Mouse (Mus musculus) intestine, postnatal 0 days (tissue): ENCODE data around the gene Phc2. TPM values are rescaled to one million over a fixed set of nuclear protein-coding genes. Genes with fewer than 3 reads are reported as not detected.

Experiments used
- ATAC-seq: fragments of 200-750 bp; cut with Nextera tagmentation; 2 replicates; pipeline ENCODE4 v1.8.0; 2017; ENCODE audit warnings: mild to moderate bottlenecking, moderate TSS enrichment, moderate library complexity
- H3K27ac ChIP-seq: fragments of 300-500 bp; sonication (generic); 2 replicates; pipeline ENCODE4 v1.5.1; 2014; ENCODE audit warnings: mild to moderate bottlenecking, low read depth, low read length, moderate library complexity
- H3K27me3 ChIP-seq: fragments of 300-500 bp; sonication (generic); replicated peaks from 2 replicates; pipeline ENCODE4 v1.6.1; 2014; ENCODE audit warnings: low read length, mixed read lengths; ENCODE audit not compliant: control insufficient read depth, insufficient read depth
- H3K36me3 ChIP-seq: fragments of 300-500 bp; sonication (generic); 2 replicates; pipeline ENCODE4 v1.6.1; 2014; ENCODE audit warnings: mild to moderate bottlenecking, moderate library complexity; ENCODE audit not compliant: control insufficient read depth, insufficient read depth
- H3K4me1 ChIP-seq: fragments of 300-500 bp; sonication (generic); replicated peaks from 2 replicates; pipeline ENCODE4 v1.6.1; 2014; ENCODE audit warnings: antibody characterized with exemption, low read length, mixed read lengths; ENCODE audit not compliant: control insufficient read depth, insufficient read depth
- H3K4me2 ChIP-seq: fragments of 300-500 bp; sonication (generic); replicated peaks from 2 replicates; pipeline ENCODE4 v1.6.1; 2014; ENCODE audit warnings: low read depth, mild to moderate bottlenecking, moderate library complexity
- H3K4me3 ChIP-seq: fragments of 300-500 bp; sonication (generic); 2 replicates; pipeline ENCODE4 v1.5.1; 2014; ENCODE audit warnings: low read depth, low read length
- H3K9ac ChIP-seq: fragments of 300-500 bp; sonication (generic); 2 replicates; pipeline ENCODE4 v1.6.1; 2014; ENCODE audit warnings: mild to moderate bottlenecking, low read depth, low read length
- H3K9me3 ChIP-seq: fragments of 300-500 bp; sonication (generic); 2 replicates; pipeline ENCODE4 v1.6.1; 2016; ENCODE audit warnings: mixed run types; ENCODE audit not compliant: control insufficient read depth
- CTCF ChIP-seq: sonication (generic); IDR thresholded peaks from 2 replicates; pipeline ENCODE4 v1.5.1; 2016; ENCODE audit warnings: low read depth, mild to moderate bottlenecking, control low read depth, antibody characterized with exemption, moderate library complexity
- WGBS: fragments of 180-500 bp; shearing (Covaris S2); extraction: QIAGEN DNeasy Blood & Tissue Kit; methylation state at CpG from one replicate; pipeline ENCODE4 v1.1.7; 2014; 5-methylcytosine and 5-hydroxymethylcytosine counted together
- polyA plus RNA-seq: library from polyadenylated mRNA; unstranded; fragments of >200 nt; fragmentation: Nextera tagmentation; extraction: Ambion mirVana; gene quantifications from 2 replicates; pipeline ENCODE4 v1.2.1, GENCODE M21; 2015

The Phc2 gene
- polyA plus RNA-seq, 1 experiment from 2014 or later: 25.4 TPM

- Histone ChIP-seq H3K4me2 (no peak overlapping the region), H3K27me3 (no peaks in the 10 kb centered on the region), H3K27ac (peak overlapping the region; percentile 17; the same call in 1 of the 2 replicates), H3K9me3 (no peaks in the 10 kb centered on the region), H3K4me3 (no peak overlapping the region), H3K9ac (no peak overlapping the region), H3K36me3 (no peaks in the 10 kb centered on the region), H3K4me1 (peaks cover 8% of the 10 kb centered on the region; the same call in 1 of the 2 replicates)
- 28% methylated on average over 23 of the region's 23 CpGs for WGBS
- peak; percentile 57 for ATAC-seq
- no peak for TF ChIP-seq CTCF
Measured at GRCm38 (mm10) chr4:128641766-128642717, 12.5 kb upstream of the Phc2 start.

- Histone ChIP-seq H3K36me3 (no peaks in the 10 kb centered on the region), H3K27ac (no peak overlapping the region), H3K9me3 (no peaks in the 10 kb centered on the region), H3K27me3 (no peaks in the 10 kb centered on the region), H3K4me3 (no peak overlapping the region), H3K4me2 (no peak overlapping the region), H3K4me1 (no peaks in the 10 kb centered on the region; the same call in 1 of the 2 replicates), H3K9ac (no peak overlapping the region)
- no peak for ATAC-seq
- WGBS: 65% methylated on average over 6 of the region's 6 CpGs
- TF ChIP-seq CTCF: no peak
Measured at GRCm38 (mm10) chr4:128645896-128646295, 8.6 kb upstream of the Phc2 start.

GRCm38 (mm10) chr4:128646762-128647161 lies 7.7 kb upstream of the Phc2 start:
- no peak for ATAC-seq
- 34% methylated on average over 7 of the region's 7 CpGs for WGBS
- no peaks in the 10 kb centered on the region for H3K27me3 ChIP-seq

GRCm38 (mm10) chr4:128648567-128649255 lies 5.8 kb upstream of the Phc2 start:
- H3K4me3 ChIP-seq: no peak overlapping the region
- H3K4me2 ChIP-seq: no peak overlapping the region; the same call in 1 of the 2 replicates
- peak overlapping the region; percentile 79 for H3K27ac ChIP-seq
- H3K36me3 ChIP-seq: no peaks in the 10 kb centered on the region
- no peak overlapping the region for H3K9ac ChIP-seq
- TF ChIP-seq CTCF: no peak
- no peaks in the 10 kb centered on the region for H3K27me3 ChIP-seq
- H3K4me1 ChIP-seq: no peaks in the 10 kb centered on the region; the same call in 1 of the 2 replicates
- H3K9me3 ChIP-seq: no peaks in the 10 kb centered on the region
- 25% methylated on average over 8 of the region's 8 CpGs for WGBS
- peak; percentile 84 for ATAC-seq

More at GRCm38 (mm10) chr4:128646762-128647161, 7.7 kb upstream of the Phc2 start:
- Histone ChIP-seq H3K4me2 (no peak overlapping the region), H3K9ac (no peak overlapping the region), H3K9me3 (no peaks in the 10 kb centered on the region), H3K4me3 (no peak overlapping the region), H3K27ac (no peak overlapping the region), H3K36me3 (no peaks in the 10 kb centered on the region), H3K4me1 (no peaks in the 10 kb centered on the region; the same call in 1 of the 2 replicates)
- no peak for TF ChIP-seq CTCF

GRCm38 (mm10) chr4:128651530-128651929 lies 3.0 kb upstream of the Phc2 start:
- no peak for TF ChIP-seq CTCF
- Histone ChIP-seq H3K9ac (no peak overlapping the region), H3K4me1 (no peaks in the 10 kb centered on the region; the same call in 1 of the 2 replicates), H3K9me3 (no peaks in the 10 kb centered on the region), H3K4me2 (no peak overlapping the region), H3K4me3 (no peak overlapping the region), H3K36me3 (no peaks in the 10 kb centered on the region), H3K27me3 (no peaks in the 10 kb centered on the region), H3K27ac (no peak overlapping the region)
- no peak for ATAC-seq
- 65% methylated on average over 3 of the region's 3 CpGs for WGBS
